Mouse (Mus musculus): ENCODE measurements around the gene Pik3r6.
A peak's percentile ranks its signal among the peaks of the same experiment; 100 is the strongest.

Pik3r6 gene

DNA sequence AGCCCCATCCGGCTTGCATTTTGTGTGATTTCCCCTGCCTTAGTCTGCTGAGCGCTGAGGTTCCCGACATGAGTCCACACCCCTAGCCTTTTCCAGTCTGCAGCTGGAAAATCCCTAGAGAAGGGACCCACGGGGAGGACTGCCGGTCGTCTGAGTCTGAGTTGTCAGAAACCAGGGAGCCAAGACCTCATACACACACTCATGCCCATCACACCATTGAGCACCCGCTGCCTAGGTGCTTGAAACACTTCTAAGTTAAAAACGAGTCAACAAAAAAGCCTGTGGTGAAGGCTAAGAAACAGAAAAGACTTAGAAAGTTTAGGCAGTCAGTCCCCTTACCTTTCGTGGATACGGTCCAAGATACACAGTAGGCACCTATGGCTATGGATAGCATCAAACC, 15.1 kb upstream of the Pik3r6 start:
- DNase-seq (ENCODE audit: inconsistent ontology term) = no peak

DNA sequence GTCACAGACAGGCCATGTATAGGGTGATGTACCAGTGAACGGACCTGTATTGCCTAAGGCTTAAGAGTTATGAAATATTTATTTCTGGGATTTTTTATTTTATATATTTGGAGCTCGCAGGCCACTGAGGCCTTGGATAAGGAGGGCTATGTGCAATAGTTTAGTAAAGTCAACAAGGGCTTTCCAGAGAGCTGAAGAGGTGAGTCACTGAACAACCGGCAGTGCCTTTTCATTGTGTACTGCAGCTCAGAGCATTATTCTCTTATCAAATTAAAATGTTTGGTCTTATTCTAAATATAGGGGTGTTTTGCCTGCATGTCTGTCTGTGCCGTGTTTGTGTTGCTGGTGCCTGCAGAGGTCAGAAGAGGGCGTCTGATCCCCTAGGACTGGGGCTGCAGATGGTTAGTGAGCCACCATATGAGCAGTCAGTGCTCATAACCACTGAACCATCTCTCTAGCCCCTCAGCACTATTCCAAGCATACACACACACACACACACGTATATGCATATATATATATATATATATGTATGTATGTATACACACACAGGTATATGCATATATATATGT, 14.5 kb upstream of the Pik3r6 start:
- DNase-seq (ENCODE audit: inconsistent ontology term) = no peak

DNA sequence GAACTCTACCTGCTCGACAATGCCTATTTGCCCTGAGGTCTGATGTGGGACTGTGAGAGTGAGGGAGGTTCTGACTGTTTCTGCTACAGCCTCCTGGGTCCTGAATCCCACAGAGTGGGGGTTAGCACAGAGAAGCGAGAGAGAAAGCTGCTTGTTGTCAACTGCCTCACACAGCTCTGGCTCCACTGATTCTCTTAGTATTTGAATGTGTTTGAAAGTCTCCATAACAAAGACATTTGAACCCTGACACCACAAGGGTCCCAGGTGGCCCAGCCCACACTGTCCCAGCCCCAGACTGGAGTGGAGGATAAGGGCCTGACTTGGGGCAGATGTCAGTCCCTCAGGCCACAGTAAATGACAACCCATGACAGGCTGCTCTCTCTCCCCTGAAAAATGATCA, 13.6 kb upstream of the Pik3r6 start:
- no peak for DNase-seq (ENCODE audit: inconsistent ontology term)

DNA sequence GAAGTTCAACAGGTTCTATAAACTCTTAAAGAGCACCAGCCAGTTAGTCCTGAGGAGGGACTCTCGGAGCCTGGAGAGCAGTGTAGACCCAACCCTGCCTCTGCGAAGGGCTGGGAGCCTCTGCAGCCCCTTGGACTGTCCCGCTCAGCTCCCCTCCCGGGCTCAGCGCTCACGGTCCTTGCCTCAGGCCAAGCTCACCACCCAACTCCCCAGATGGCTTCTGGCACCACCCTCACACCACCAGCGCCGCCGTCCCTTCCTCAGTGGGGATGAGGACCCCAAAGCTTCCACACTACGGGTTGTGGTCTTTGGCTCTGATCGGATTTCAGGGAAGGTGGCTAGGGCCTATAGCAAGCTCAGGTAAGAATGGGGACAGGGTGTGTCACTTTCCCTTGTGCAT, 10.2 kb upstream of the Pik3r6 start:
- no peak for DNase-seq (ENCODE audit: inconsistent ontology term)

DNA sequence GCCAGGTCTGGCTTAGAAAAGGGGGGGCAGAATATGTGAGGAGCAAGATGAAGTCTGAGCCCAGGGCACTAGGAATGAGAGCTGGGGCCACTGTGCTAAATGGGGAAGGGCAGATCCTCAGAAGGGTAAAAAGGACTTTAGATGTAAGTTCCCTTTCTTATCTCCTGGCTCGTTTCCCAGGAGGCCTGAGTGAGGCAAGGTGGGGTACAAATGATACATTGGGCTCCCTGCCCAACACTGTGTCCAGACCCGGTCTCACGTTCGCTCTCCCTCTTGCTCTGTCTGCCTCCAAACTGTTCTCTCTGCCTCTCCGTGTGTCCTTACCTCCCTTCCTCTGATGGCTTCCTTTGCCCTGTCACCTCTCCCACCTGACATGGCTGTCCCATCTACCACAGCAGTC, 9.1 kb upstream of the Pik3r6 start:
- DNase-seq (ENCODE audit: inconsistent ontology term) = no peak

DNA sequence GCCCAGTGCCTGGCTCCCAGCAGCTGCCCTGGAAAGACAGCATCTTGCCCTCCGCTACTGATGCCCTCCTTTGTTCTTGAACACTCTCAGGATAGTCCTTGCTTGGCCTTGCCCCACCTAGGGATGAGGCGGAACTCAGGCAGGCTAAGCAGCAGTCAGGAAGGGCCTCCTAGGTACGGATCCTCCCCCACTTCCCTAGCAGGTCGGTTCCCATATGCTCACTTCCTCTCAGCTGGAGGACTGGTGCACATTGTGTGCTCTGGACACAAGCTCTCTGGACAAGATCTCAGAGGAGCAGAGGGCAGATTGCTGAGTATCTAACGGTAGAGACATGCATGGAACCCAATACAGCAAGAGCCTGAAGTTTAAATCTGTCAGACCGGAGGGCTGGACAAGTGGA, 5.7 kb upstream of the Pik3r6 start:
- DNase-seq (ENCODE audit: inconsistent ontology term) = no peak

DNA sequence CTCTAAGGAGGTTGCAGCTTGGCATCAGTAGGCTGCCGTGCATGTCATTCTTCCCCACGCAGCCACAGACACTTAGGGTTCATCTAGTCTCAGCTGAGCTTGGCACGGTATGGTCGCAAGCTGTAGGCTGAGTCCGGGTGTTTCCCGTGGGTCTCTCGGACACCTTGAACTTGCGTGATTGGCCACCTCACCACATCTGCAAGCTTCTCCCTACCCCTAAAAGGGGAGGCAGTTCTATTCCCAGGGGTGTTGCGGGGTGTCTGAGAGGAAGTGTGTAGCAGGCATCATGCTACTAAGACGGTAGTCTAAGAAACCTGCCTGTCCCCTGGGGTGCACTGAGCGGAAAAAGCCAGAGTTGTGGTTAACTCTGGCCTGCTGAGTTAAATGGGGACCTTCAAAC, 4.3 kb upstream of the Pik3r6 start:
- no peak for DNase-seq (ENCODE audit: inconsistent ontology term)

DNA sequence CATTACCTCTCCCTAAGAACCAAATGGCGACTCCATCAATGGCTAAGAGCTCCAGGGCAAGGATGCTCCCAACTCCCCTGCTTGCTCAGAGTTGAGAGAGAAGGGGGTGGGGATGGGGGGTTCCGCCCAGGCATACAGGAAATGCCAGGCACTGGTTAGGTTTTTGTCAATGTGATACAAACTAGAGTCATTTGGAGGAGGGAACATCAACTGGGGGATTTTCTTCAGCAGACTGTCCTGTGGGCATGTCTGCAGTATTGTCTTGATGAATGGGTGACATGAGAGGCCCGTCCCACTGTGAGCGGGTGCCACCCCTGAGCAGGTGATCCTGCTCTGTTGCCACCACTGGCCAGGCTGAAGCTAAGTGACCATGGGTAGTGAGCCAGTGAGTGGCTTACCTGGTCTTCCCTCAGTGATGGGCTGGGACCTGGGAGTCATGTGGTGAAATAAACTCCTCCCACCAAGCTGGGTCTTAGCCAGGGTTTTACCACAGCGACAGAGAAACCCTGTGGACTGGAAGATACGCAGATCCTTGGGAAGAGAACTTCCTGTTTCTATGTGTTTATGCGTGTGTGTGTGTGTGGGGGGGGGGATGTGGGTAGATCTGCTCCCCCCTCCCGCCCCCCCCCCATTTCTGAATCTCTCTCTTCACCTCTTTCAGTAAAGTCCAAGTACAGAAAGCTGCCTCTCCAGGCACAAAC, 3.7 kb upstream of the Pik3r6 start:
- DNase-seq (ENCODE audit: inconsistent ontology term) = no peak

DNA sequence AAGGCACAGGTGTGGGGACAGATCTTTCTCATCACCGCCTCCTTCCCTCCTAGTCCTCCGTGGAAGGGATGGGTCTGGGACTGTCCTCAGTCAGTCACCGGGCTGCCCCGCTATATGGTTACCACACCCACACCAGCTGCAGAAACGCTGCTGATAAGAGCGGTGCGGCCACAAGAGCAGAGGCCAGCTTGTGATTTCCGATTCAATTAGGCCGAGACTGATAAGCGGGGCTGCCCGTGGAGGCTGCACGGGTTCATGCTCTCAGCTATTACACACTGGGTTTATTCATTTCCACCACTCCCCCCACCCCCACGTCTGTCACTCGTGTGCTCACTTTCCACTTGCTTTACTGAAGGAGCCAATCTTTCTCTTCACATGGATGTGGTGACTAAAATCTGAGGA, 1.9 kb upstream of the Pik3r6 start:
- DNase-seq (ENCODE audit: inconsistent ontology term) = no peak

DNA sequence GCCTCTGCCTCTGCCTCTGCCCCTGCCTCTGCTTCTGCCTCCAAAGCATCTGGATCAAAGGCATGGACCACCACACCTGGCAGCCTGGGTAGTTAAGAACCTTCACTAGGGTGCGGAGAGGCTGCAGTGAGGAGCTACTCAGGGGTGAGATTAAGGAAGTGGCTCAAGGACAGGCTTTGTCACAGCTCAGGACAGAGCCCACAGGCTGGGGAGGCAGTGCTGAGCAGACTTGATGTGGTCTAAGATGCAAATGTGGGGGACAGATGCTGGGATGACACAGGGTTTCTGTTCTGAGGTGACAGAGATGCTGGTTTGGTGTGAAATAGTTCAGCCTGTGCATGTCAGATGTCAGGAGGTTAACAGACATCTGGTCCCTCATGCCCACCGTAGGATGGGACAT, 411 bp upstream of the Pik3r6 start:
- no peak for DNase-seq (ENCODE audit: inconsistent ontology term)

DNA sequence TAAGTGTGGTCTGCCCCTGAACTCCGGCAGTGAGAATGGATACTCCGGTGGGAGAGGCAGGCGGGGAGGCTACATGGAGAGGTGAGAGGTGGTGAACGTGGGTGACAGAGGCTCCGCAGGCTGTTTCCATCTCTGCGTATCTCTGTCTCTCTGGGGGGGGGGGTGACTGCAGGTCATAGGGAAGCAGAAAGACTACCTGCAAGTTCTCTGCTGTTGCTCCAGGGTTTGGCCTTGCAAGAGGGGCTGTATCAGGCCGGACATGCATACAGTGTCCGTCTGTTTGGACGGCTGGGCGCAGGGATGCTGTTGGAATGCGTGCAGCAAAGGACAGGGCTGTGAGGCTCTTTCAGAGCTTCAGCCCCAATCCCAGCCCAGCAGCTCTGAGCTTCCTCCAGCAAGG, 2.1 kb downstream of the Pik3r6 start:
- no peak for DNase-seq (ENCODE audit: inconsistent ontology term)

DNA sequence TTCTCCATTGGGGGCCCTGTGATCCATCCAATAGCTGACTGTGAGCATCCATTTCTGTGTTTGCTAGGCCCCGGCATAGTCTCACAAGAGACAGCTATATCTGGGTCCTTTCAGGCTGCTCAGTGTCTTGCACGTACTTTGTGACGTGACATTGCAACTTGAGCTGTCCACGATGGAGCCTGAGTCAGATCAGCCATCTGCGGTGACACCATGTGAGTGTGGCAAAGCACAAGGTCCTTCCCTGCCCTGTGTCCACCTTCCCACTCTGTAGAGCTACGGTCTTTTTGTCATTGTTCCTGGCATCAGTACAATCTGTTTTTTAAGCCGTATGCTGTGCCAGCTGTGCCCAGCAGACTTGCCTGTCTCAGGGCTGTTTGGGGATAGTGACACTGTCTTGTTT, 4.4 kb downstream of the Pik3r6 start:
- no peak for DNase-seq (ENCODE audit: inconsistent ontology term)

DNA sequence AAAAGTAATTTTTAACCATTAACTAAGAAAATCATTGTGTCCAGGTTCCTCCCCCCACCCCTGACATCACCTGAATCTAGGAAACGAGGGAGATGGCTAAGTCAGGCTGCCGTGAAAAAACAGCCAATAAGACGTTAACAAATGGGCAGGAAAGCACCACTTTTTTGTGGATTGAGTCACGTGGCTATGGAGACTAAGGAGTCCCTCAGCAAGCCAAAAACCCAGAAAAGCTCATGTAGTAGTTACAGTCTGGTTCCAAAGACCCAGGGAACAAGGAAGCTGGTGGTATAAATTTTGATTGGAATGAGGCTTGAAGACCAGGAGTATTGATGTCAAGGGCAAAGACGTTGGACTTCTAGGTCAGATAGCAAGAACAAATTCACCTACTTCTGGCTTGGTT, 5.8 kb downstream of the Pik3r6 start:
- DNase-seq (ENCODE audit: inconsistent ontology term) = no peak

DNA sequence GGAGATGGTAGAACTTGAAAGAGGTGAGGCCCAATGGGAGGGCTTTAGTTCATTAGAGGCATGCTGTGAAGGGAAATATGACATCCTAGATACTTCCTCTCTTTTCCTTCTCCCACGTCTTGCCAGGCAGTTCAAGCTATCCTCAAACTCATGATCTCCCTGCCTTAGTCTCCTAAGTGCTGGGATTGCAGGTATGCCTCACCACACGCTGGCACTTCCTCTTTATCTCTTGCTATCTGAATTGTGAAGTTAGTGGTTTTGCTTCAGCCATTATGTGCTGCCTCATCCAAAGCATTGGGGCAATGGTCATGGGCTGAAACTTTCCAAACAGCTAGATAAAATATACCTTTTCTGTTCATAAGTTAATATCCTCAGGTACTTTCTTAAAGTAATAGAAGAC, 6.4 kb downstream of the Pik3r6 start:
- no peak for DNase-seq (ENCODE audit: inconsistent ontology term)

DNA sequence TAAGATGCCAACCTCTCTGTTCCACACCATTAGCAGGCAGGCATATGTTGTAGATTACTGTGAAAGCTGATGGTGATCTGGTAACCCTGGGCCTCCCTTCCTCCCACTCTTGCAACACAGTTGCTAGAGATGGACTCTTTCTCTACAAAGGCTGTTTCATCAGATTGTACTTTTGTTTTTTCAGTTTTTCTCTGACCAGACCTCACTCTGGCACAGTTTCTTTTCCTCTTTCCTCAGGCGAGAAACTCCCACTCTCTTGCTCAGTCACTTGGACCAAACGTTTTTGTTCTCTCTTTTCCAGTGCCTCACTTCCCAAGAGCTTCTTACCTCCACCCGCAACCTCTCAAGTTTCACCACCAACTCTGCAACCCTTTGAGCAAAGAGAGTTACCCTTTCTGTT, 11.2 kb downstream of the Pik3r6 start:
- DNase-seq (ENCODE audit: inconsistent ontology term) = no peak

DNA sequence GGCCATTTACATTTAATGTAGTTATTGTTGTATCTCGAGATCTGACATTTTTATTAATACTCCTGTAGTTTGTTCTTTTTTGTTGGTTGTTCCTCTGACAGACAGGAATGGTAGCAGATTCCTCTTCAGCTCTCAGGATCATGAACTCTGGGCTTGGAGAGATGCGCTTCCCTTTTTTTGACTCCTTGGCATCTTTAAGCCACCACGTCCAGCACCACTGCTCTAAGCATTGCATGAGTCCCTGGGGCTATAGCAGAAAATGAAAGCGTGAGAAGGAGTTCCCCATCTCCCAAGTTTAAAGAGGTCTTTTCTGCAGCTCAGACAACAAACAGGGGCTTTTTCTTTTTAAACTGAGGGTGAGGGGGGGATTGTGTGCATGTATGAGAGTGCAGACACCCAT, 16.5 kb downstream of the Pik3r6 start:
- DNase-seq (ENCODE audit: inconsistent ontology term) = no peak

DNA sequence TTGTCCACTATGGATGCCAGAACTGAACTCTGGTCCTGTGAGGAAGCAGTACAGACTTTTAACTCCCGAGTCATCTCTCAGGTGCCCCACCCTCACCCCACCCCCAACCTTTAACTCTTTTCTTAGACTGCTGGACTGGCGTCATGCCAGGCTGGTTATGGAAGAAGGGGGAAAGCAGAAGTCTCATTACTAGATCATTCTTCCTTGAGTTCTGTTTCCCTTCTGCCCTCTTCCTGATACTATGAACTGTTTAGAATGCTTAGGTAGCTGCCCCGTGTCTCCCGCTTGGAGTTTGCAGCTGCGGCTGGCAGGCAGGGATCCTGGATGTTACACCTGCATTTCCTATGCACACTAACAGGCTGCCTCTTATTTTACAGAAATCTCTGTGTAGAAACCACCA, 17.0 kb downstream of the Pik3r6 start:
- DNase-seq (ENCODE audit: inconsistent ontology term) = no peak

DNA sequence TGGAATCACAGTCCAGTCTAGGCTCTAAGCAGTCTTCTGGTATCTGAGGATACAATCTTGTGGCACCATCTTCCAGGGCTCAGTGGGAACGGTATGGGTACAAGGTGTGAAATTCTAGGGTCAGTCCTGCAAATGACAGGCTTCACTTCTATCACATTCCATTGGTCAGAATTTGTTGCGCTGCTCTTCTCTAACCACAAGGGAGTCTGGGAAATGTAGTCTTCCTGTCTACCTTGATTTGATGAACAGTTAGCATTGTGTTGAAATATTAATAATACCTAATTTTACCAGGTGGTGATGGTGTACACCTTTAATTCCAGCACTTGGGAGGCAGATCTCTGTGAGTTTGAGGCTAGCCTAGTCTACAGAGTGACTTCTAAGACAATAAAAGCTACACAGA, 17.6 kb downstream of the Pik3r6 start:
- no peak for DNase-seq (ENCODE audit: inconsistent ontology term)

DNA sequence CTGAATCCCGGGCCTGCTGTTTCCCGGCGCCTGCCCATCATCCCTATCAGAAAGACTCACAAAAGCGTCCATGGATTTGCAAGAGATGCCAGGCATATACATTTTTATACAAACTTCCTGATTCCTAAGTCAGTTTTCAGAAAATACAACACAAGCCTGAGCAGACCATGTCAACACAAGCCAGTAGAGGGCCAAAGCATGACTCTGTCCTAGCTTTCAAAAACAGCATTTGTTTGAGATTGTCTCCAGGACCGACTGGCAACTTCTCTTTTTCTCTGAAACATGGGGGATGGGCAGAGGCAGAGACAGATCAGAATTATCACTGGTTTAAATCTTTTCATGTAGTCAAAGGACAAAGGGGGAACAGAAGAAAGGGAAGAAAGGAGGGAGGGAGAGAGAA, 18.5 kb downstream of the Pik3r6 start:
- DNase-seq (ENCODE audit: inconsistent ontology term) = no peak

DNA sequence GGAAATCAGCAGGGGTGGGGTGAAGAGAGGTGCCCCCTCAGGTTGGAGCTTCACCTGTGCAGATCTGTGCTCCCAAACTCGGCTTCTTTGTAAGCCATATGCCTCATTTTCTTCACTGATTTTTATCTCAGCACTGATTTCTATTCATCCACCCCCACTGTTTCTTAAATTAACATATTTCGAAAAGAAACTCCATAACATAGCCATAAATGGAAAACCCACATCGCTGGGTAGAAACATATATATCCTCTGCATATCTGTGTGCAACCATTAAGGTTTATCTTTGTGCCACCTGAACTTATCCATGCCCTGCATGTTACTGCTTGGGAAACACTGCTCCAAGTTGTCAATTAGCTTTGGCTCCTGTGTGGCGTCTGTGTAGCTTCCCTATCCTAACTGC, 23.6 kb downstream of the Pik3r6 start:
- no peak for DNase-seq (ENCODE audit: inconsistent ontology term)

DNA sequence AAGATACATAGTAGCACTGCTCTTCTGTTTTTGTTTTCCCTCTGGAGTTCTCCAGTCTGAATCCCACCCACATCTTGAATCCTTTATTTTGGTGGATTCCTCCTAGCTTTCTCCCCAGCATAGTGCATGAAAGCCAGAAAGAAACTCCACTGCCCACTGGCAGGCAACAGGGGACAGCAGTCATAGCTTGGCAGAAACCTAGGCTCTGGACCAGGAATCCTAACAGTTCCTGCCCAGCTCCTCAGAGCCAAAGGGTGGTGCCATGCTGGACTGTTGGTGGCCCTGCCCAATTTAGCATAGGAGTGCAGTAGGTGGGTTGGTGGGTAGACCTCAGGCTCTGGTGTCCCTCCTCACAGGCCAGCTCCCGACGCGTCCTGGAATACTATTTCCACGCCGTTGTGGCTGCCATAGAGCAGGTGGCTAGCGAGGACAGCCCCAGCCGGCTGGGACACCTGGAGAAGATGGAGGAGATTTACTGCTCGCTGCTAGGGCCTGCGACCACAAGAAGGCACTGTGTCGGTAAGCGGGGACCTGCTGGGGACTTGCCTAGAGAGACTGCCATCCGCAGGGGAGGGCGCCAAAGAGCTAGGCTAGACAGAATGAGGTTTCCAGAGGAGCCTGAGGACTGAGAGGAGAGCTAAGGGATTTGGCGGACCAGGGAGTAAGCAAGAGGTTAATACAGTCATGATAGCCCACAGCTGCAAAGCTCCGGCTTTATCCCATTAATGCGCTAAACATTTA, 28.4 kb downstream of the Pik3r6 start:
- DNase-seq (ENCODE audit: inconsistent ontology term) = peak; percentile 30

DNA sequence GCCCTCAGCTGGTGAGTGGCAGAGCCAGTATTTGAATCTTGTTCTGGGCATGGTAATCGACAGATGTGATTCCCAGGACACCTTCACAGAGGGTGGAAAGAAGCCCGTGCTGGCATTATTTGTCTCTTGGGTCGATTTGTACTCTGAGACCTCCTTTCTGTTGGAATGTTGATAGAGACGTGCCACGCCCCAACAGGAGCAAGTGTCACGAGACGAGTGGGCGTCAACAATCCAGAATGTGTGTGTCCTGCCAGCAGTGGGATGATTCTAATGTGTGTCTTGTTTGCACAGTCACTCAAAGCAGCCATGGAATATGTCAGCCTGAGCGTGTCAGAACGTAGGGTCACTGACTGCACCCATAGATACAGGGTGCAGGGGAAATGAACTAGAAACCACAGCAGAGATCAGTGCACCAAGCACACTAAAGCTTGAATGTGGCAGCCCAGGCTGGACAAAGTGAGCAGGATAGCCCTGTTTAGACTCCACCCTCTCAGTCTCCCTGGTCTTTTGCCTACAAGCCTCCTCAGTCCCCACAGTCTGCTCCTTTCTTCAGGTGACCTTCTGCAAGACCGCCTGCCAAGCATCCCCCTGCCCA, 29.2 kb downstream of the Pik3r6 start:
- no peak for DNase-seq (ENCODE audit: inconsistent ontology term)

DNA sequence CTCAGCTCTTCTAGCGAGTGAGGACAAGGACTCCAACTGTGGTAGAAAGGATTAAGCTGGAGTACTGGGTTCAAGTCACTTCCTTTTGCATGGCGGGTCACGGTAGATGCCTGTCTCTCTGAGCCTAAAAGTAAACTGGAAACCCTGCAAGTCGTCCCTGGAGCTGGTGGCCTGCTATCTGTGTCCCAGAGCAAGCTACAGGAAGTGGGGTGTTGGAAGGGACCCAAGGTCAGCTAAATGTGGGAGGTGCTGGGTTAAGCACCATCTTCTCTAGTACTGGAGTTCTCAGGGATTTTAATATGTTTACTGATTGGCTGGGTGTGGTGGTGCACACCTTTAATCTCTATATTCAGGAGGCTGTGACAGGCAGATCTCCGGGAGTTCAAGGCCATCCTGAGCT, 30.0 kb downstream of the Pik3r6 start:
- no peak for DNase-seq (ENCODE audit: inconsistent ontology term)
